Mouse (Mus musculus) megakaryocyte-erythroid progenitor cell, adult 5-6 weeks (primary cell): ENCODE data around the gene Armc3. TPM values are rescaled to one million over a fixed set of nuclear protein-coding genes. Genes with fewer than 3 reads are reported as not detected.

Source experiments
- ATAC-seq: replicated peaks from 2 replicates; pipeline ENCODE4 v1.8.0; 2016; ENCODE audit warnings: mild to moderate bottlenecking, inconsistent platforms; ENCODE audit not compliant: severe bottlenecking, poor library complexity, low FRiP score, low TSS enrichment
- total RNA-seq, 2 experiments: library from RNA; stranded (forward) in 1 of 2; stranded (reverse) in 1 of 2; fragments of 200-1000, 215-1000 nt in 1 of 2; fragments of >200 nt in 1 of 2; fragmentation: Nextera tagmentation in 1 of 2; gene quantifications; 2 replicates each; pipeline ENCODE4 v1.2.3; 2014 to 2017

Armc3 gene
- total RNA-seq, 2 experiments from 2014 or later, result 0.20 TPM; not detected in 1

DNA sequence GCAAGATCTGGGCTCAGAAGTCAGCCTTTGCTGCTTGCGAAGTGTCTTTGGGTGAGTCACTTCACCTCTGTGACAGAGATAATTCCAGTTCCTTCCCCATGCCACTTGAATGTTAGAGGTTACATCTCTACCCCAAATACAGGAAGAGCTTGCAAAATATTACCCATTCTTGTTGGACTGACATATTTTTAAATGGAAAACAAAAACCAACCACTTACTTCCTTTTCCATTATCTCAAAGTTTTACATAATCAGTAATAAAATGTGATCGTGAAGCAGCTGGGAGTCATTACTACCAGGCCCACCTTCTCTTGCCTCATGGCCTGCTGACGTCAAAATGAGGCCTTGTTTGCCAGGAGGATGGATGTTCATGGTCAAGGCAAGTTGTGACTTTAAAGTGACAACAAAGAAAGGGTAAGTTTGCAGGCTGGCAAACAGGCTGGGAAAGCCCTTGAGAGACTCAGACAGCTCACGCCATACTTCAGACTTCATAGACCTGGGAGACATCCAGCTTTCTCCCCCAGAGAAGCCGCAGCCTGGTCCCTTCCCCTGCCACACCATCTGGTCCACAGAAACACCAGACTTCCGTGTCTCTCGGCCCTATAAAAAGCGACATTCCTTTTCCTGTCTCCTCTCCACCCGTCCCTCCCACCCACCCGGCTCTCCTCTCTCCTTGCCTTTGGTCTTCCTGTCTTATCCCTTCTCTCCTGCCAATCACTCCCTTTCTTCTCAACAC, 145.0 kb downstream of the Armc3 start:
- peak; percentile 25; the same call in 1 of the 2 replicates for ATAC-seq

DNA sequence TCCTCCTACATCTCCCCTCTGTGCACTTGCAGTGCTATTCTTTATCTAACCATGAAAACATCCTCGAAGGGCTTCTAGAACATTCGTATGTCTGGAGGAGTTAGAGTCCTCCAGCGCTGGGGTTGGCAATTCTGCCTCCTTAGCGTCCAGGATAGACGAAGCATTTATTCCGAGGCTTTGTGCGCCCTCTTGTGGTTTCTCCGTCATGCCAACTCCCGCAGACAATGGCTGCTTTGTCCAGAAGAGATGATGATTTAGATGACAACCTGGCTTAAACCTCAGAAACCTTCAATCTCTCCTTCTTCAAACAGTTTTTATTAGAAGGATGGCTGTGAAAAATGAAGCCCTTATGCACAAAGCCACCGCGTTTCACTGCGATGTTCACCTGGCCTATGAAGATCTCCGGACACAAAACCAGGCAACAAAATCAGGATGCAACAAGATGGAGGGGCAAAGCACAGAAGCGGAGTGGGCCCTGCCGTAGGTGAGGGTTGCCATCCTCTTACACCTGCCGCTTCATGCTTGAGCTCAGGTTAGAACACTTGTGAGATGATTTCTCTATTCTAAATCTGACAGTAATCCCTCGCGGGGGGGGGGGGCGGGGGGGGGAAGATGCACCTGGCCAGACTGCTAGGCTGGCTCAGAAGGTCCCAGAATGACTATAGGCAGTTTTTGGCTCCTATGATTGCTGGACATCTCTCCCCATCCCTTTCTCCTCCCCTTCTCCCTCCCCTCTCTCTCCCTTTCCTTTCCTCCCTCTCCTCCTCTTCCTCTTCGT, 145.7 kb downstream of the Armc3 start:
- peak; percentile 94 for ATAC-seq

DNA sequence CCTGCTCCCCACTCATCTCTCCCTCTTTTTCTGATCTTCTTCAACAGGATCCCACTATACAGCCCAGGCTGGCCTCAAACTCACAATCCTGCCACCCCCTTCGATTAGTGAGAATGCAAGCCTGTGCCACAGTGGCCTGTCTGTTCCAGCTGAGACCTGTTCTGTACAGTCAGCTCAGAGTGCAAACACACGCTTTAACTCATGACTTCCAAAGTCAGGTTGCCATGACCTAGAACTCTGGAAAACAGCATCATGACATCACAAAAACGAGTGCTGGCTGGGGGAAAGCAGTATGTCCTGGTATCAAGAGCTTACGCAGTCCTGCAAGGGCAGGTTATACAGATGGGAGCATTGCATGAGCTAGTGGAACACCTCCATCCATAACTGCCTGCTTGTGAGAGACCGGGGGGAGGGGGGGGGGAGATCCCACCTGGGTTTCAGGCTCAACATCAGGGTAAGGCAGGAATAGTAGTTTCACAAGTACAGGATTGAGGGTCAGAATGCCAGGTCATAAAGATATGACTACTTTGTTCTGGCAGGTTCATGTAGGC, 146.4 kb downstream of the Armc3 start:
- ATAC-seq, result no peak

DNA sequence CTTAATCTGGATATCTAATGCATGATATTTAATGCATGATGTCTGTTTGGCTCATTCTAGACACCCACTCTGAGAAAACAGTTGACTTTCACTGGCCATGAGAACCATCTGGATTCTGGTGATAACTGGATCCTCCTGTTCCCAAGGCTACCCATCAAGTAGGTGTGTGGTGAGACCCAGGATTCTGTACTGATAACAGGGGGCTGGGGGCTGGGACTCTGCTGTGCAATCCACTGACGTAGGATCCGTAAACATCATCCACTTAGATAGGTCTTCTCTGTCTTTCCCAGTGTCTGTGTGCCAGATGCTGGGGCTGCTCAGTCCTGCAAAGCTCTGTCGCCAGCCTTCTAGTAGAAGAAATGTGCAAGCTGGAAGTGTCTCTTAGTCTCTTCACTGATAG, 149.4 kb downstream of the Armc3 start:
- peak; percentile 46; the same call in 1 of the 2 replicates for ATAC-seq

DNA sequence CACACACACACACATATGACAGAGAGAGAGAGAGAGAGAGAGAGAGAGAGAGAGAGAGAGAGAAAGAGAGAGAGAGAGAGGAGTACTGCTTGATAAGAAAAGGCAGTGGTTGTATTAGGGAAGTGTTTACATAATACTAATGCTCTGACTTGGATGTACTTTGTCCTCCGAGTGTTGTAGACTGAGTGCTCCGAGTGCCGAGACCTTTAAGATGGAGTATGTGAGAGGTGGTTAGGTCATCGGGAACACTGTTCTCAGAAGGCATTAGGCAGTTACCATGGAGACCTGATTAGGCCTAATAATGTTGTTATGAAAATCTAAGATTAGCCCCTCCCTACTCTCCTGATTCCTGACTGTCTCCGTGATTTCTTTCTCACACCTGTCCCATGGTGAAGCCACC, 151.1 kb downstream of the Armc3 start:
- no peak for ATAC-seq

DNA sequence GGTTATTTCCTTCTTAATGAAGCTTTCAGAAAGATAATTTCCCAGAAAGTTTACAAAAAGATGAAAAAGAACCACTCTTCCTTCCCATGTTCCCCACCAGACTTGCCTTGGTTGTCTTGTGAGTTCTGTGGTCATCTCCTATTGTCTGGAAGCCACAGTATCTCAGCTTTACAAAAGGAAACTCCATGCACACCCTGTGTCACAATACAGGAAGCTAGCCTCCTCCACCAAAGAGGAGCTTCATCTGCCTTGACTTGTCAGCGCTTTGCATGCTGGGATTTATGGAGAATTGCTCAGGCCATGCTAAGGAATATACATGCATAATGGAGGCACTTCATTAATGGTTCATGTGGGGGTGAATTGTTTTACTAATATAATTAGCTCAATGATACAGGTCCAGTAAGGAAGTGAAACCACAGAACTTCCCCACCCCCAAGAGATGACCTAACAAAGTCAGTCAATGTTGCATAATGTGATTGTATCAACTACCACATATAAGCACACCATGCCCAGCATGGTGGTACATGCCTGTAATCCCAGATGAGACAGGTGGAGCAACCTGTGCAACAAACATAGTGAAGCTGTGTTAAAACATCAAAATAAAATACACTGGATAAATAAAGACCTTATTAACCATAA, 152.6 kb downstream of the Armc3 start:
- no peak for ATAC-seq

DNA sequence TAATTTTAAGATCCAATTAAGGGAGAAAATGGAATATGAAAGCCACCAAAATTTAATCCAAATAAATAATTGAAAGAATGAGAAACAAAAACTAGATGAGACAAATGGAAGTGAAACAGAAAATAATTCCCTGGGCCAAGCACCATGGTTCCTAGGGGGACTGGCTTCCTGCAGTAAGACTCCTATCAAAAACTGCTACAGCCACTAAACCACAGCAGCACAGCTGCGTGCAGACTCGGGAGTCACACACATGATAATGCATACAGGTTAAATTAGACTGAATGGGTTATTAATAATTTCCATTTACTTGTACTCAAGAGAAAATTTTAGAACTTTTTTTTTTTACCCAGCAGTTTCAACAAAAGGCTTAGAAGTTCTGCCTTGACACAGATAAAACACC, 154.1 kb downstream of the Armc3 start:
- no peak for ATAC-seq

Other genes with a start within 250 kb of the Armc3 start
- 53.7 and 56.7 TPM in 2 replicates for gene Pip4k2a, start 201.2 kb upstream of the Armc3 start, total RNA-seq (2014; fragmentation: Nextera tagmentation)
- 28.7 and 29.0 TPM in 2 replicates for gene Pip4k2a, start 201.2 kb upstream of the Armc3 start, total RNA-seq (2017)
- gene 4930426L09Rik, start 201.0 kb upstream of the Armc3 start, total RNA-seq (2014; fragmentation: Nextera tagmentation), result 1.7 and 2.0 TPM in 2 replicates
- not detected in 2 replicates for gene 4930426L09Rik, start 201.0 kb upstream of the Armc3 start, total RNA-seq (2017)
- gene Msrb2, start 172.1 kb downstream of the Armc3 start, total RNA-seq (2014; fragmentation: Nextera tagmentation), result 23.4 and 24.3 TPM in 2 replicates
- 12.1 and 34.6 TPM in 2 replicates for gene Msrb2, start 172.1 kb downstream of the Armc3 start, total RNA-seq (2017)
- not detected in 2 replicates for gene Ptf1a, start 246.4 kb downstream of the Armc3 start, total RNA-seq (2014; fragmentation: Nextera tagmentation)
- not detected in 2 replicates for gene Ptf1a, start 246.4 kb downstream of the Armc3 start, total RNA-seq (2017)